In the genomic region with DNA sequence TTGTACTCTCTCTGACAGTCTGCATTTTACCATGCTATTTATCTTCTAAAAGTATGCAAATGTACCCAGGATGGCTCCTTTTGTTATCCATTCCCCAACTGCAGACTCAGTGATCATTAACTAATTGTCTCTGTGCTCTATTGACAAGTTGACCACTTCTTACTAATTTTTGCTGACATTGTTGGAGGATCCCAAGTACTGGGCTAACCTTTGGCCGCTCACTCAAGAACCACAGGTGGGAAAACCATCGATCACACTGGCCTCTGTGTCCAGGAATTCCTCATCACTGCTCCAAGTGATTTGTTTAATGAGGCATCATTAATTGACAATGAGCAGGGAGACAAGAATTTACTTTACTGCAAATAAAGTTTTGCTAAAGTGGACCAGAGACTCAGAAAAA, we compare ENCODE assay signal across 23 mouse cellular contexts.
"Had no signal": no experiment of that assay in that cellular context is flagged by ENCODE, and none has a peak within 500 bp of the region (broad histone marks: within the 10 kb centered on the region; RNA-seq: fewer than 3 reads in every experiment).

No protein-coding gene starts in this region.

- DNase-seq: kidney, postnatal 36 days; layer of hippocampus, postnatal 36 days; left cerebral cortex, postnatal 4 days; liver, postnatal 0 days; lung, embryonic 14.5 days; lung, postnatal 36 days; midbrain, embryonic 14.5 days; right cerebral cortex, adult 18-20 months; right cerebral cortex, postnatal 14 days; right cerebral cortex, postnatal 4 days; thymus, postnatal 25 days had no signal

- H3K27ac ChIP-seq: kidney, postnatal 0 days; left cerebral cortex, adult 2 months; limb, embryonic 12.5 days; limb, embryonic 15.5 days; liver, embryonic 14.5 days; neural tube, embryonic 13.5 days; stomach, embryonic 15.5 days had no signal

- H3K9me3 ChIP-seq: limb, embryonic 12.5 days; limb, embryonic 15.5 days; megakaryocyte, embryonic 14.5 days; neural tube, embryonic 13.5 days; stomach, embryonic 15.5 days had no signal

- H3K36me3 ChIP-seq: limb, embryonic 12.5 days; limb, embryonic 15.5 days; neural tube, embryonic 13.5 days; stomach, embryonic 15.5 days had no signal

- H3K9ac ChIP-seq: limb, embryonic 12.5 days; limb, embryonic 15.5 days; liver, embryonic 14.5 days; liver, postnatal 0 days; lung, embryonic 14.5 days; neural tube, embryonic 13.5 days; stomach, embryonic 15.5 days had no signal

- H3K4me2 ChIP-seq: limb, embryonic 12.5 days; limb, embryonic 15.5 days; liver, embryonic 11.5 days; lung, embryonic 14.5 days; midbrain, embryonic 11.5 days; neural tube, embryonic 13.5 days; stomach, embryonic 15.5 days had no signal

- H3K27me3 ChIP-seq: limb, embryonic 12.5 days; limb, embryonic 15.5 days; megakaryocyte, embryonic 14.5 days; neural tube, embryonic 13.5 days; stomach, embryonic 15.5 days had no signal

- ATAC-seq: intestine, postnatal 0 days; liver, postnatal 0 days; lung, postnatal 0 days had no signal

- H3K4me1 ChIP-seq: limb, embryonic 12.5 days; limb, embryonic 15.5 days; megakaryocyte, embryonic 14.5 days; neural tube, embryonic 13.5 days; stomach, embryonic 15.5 days had no signal

- H3K4me3 ChIP-seq: left cerebral cortex, adult 2 months; limb, embryonic 12.5 days; limb, embryonic 15.5 days; megakaryocyte, embryonic 14.5 days; neural tube, embryonic 13.5 days; stomach, embryonic 15.5 days had no signal
